Mouse (Mus musculus) myocyte (in vitro differentiated cells): ENCODE measurements around the gene Zfp64.

Experiments
- E2F4 ChIP-seq: IDR thresholded peaks from one replicate; pipeline ENCODE4 v1.6.1; 2011; ENCODE audit warnings: mild to moderate bottlenecking, control low read depth, moderate library complexity; ENCODE audit not compliant: insufficient read depth
- MYOD1 ChIP-seq, 3 experiments: IDR thresholded peaks; one replicate each; pipeline ENCODE4 v1.6.1; 2011; ENCODE audit warnings: control low read depth in 2 of 3, low read depth in 2 of 3, mild to moderate bottlenecking in 2 of 3, moderate library complexity in 1 of 3; ENCODE audit not compliant: insufficient read length in 2 of 3, control insufficient read depth in 1 of 3
- POLR2A ChIP-seq: IDR thresholded peaks from one replicate; pipeline ENCODE4 v1.6.1; 2011; ENCODE audit warnings: low read depth, mild to moderate bottlenecking, control low read depth, moderate library complexity; ENCODE audit not compliant: insufficient read length
- POLR2AphosphoS2 ChIP-seq: IDR thresholded peaks from one replicate; pipeline ENCODE4 v1.6.1; 2011; ENCODE audit warnings: low read depth, control low read depth; ENCODE audit not compliant: insufficient read length
- REST ChIP-seq: IDR thresholded peaks from one replicate; pipeline ENCODE4 v1.6.1; 2011; ENCODE audit warnings: mild to moderate bottlenecking, control low read depth, moderate library complexity; ENCODE audit not compliant: insufficient read depth, insufficient read length
- SRF ChIP-seq: IDR thresholded peaks from one replicate; pipeline ENCODE4 v1.6.1; 2011; ENCODE audit warnings: low read depth; ENCODE audit not compliant: control insufficient read depth, insufficient read length
- TCF12 ChIP-seq: IDR thresholded peaks from one replicate; pipeline ENCODE4 v1.6.1; 2011; ENCODE audit warnings: mild to moderate bottlenecking, control low read depth; ENCODE audit not compliant: poor library complexity, insufficient read depth, severe bottlenecking
- USF1 ChIP-seq: IDR thresholded peaks from one replicate; pipeline ENCODE4 v1.6.1; 2011; ENCODE audit warnings: low read depth, mild to moderate bottlenecking, control low read depth, moderate library complexity

DNA sequence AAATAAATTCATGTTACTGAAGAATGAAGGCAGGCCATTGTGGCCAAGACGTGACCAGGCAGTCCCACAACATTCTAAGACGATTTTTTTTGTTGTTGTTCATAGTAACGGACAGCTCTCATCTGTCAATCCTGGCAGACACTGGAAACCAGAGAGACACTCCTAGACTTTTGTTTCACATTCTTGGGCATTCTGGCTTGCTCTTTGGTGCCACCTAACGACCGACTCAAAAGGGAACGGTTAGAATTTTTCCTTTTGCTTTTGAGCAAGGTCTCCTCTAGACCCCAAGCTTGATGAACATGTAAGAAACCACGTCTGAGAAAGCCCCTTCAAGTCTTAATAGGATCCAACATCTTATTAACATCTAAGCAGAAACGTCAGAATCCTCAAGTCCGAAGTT is 31.7 kb downstream of the Zfp64 start:
- TF ChIP-seq POLR2A (no peak), USF1 (no peak), MYOD1 (IDR thresholded peaks at IDR 0.05; ENCODE audit: control insufficient read depth in 1 of 3, insufficient read length in 2 of 3, low read depth in 2 of 3) (no peak), SRF (no peak), POLR2AphosphoS2 (no peak), REST (no peak), E2F4 (no peak), TCF12 (no peak)
